Mouse (Mus musculus) CH12.LX (cell line): ENCODE data around the gene Ano9.

Experiments used
- CTCF ChIP-seq, 2 experiments: IDR thresholded peaks in 1 of 2; conservative IDR thresholded peaks in 1 of 2; 2 replicates each; pipeline ENCODE4 v1.5.1; 2011 to 2012; ENCODE audit warnings: low read depth in 2 of 2, low read length in 2 of 2, improper control_type of control experiment in 1 of 2, inconsistent platforms in 1 of 2, mild to moderate bottlenecking in 1 of 2, moderate library complexity in 1 of 2
- JUND ChIP-seq: conservative IDR thresholded peaks from 2 replicates; pipeline ENCODE4 v1.6.1; 2011; ENCODE audit warnings: low read depth, low read length, improper control_type of control experiment
- MAX ChIP-seq: IDR thresholded peaks from 2 replicates; pipeline ENCODE4 v1.6.1; 2011; ENCODE audit warnings: low read length, improper control_type of control experiment
- POLR2A ChIP-seq: IDR thresholded peaks from 2 replicates; pipeline ENCODE4 v1.6.1; 2011; ENCODE audit warnings: low read depth, mild to moderate bottlenecking, improper control_type of control experiment, low read length
- ZKSCAN1 ChIP-seq: IDR thresholded peaks from 2 replicates; pipeline ENCODE4 v1.6.1; 2012; ENCODE audit warnings: low read depth, inconsistent platforms, low read length, improper control_type of control experiment, borderline replicate concordance
- ZNF384 ChIP-seq: IDR thresholded peaks from 2 replicates; pipeline ENCODE4 v1.6.1; 2012; ENCODE audit warnings: low read depth, low read length, improper control_type of control experiment, inconsistent platforms

GRCm38 (mm10) chr7:141057541-141057940, 60.1 kb downstream of the Ano9 start:
- TF ChIP-seq CTCF (conservative IDR thresholded peaks at IDR 0.05 in 1 of 2, IDR thresholded peaks at IDR 0.05 in 1 of 2; ENCODE audit: low read depth in 2 of 2, low read length in 2 of 2) (no peak), JUND (no peak), ZKSCAN1 (no peak), POLR2A (no peak), MAX (no peak), ZNF384 (no peak)
